Mouse (Mus musculus) thymus, adult 2 months (tissue): ENCODE data around the gene Kdm8.

ENCODE experiments used
- CTCF ChIP-seq: fragments of 200-500 bp; IDR thresholded peaks from 2 replicates; pipeline ENCODE4 v1.5.1; 2012; ENCODE audit warnings: mild to moderate bottlenecking, control low read depth, low read length, moderate library complexity, borderline replicate concordance; ENCODE audit not compliant: control insufficient read depth, poor library complexity, insufficient read depth; ENCODE audit errors: extremely low read depth
- POLR2A ChIP-seq: fragments of 200-500 bp; IDR thresholded peaks from 2 replicates; pipeline ENCODE4 v1.6.1; 2012; ENCODE audit warnings: mild to moderate bottlenecking, low read length, control low read depth, moderate library complexity; ENCODE audit not compliant: control insufficient read depth, poor library complexity, insufficient read depth; ENCODE audit errors: extremely low read depth

DNA sequence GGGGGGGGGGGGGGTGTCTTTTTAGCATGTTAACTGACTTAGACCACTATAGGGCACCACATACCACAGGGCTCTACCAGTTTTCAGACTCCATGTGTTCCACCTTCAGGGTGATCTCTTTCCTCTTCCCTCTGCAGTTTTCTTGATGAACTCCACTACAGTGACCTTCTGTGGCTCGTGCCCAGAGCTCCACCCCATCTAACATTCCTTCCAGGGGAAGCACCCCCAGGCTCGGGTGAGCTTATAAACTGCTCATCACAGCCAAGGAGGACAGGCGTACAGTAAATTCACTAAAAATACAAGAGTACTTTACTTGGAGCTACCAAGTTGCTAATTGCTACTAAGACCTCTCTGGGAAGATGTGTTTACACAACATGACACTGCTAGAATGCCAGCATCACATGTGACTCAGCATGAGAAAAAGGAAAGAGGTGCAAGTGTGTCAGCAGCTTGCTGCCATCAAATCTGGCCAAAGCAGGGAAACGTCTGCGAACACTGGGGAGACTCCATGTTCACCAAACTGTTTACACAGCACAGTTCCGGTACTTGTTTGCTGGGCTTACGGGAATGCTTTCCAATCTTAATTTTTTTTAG is 34.0 kb downstream of the Kdm8 start:
- no peak for TF ChIP-seq POLR2A
- no peak for TF ChIP-seq CTCF
